Mouse (Mus musculus): ENCODE results near the gene Amph. TPM values are rescaled to one million over a fixed set of nuclear protein-coding genes. Genes with fewer than 3 reads are reported as not detected.

The Amph gene
- total and polyA plus RNA-seq, 2 experiments: 0.09 TPM; not detected in 1

DNA sequence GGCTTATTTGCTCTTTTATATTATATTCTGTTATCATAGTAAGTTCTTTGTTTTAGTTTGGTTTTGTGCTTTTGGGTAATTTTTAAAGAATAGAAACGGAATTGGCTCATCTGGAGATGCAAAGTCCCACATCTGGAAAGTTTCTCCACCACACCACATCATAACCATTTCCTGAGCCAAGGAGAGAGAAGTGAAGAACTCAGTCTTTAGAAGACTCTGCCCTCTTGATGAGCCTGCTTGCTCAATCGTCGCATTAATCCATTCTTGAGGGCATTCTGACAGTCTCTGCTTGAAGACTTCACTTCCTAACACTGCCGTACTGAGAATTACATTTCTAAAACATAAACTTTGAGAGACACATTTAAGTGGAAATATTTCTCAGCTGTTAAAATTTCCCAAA is 133.9 kb downstream of the Amph start:
- no peaks in the 10 kb centered on the region for H3K27me3 ChIP-seq (ENCODE audit: control insufficient read depth, insufficient read depth, low read length)
- TF ChIP-seq POLR2A (IDR thresholded peaks at IDR 0.05; ENCODE audit: extremely low read depth, insufficient read depth, low read length) (no peak), CTCF (IDR thresholded peaks at IDR 0.05; ENCODE audit: low read depth, low read length) (no peak)
- DNase-seq (ENCODE audit: extremely low read depth, low read depth, low spot score): no peak
- no peaks in the 10 kb centered on the region for H3K79me2 ChIP-seq (ENCODE audit: control insufficient read depth, insufficient read depth, low read length)
- no peaks in the 10 kb centered on the region for H3K4me1 ChIP-seq (ENCODE audit: control insufficient read depth, insufficient read depth, low read length)
- no peak overlapping the region for H3K4me3 ChIP-seq (ENCODE audit: insufficient read depth, low read depth, low read length)
- no peaks in the 10 kb centered on the region for H3K36me3 ChIP-seq (ENCODE audit: control insufficient read depth, insufficient read depth, low read length)
- 79% methylated on average over 4 of the region's 4 CpGs for WGBS
- no peak overlapping the region for H3K9ac ChIP-seq (ENCODE audit: low read depth, low read length)
- H3K27ac ChIP-seq (replicated peaks; ENCODE audit: insufficient read depth, low read depth, low read length): no peak overlapping the region

DNA sequence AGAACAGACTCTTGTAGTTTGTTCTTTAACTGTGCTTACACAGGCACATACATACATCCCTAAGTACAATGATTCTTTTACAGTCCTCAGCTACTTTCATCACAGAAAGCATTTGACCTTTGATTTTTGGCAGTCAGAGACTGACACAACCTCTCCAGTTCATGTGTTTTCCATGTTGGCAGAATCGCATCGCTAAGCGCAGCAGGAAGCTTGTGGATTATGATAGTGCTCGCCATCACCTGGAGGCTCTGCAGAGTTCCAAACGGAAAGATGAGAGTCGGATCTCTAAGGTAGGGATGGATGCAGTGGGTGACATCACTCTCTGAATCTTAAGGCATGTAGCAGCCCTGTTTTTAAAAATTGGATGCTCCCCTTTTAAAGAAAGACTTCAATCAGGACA is 146.6 kb downstream of the Amph start:
- Histone ChIP-seq H3K36me3 (ENCODE audit: control insufficient read depth, insufficient read depth, low read length) (no peaks in the 10 kb centered on the region), H3K4me3 (ENCODE audit: insufficient read depth, low read depth, low read length) (no peak overlapping the region), H3K4me1 (ENCODE audit: control insufficient read depth, insufficient read depth, low read length) (no peaks in the 10 kb centered on the region), H3K27ac (replicated peaks; ENCODE audit: insufficient read depth, low read depth, low read length) (no peak overlapping the region), H3K79me2 (ENCODE audit: control insufficient read depth, insufficient read depth, low read length) (no peaks in the 10 kb centered on the region), H3K27me3 (ENCODE audit: control insufficient read depth, insufficient read depth, low read length) (no peaks in the 10 kb centered on the region), H3K9ac (ENCODE audit: low read depth, low read length) (no peak overlapping the region)
- TF ChIP-seq POLR2A (IDR thresholded peaks at IDR 0.05; ENCODE audit: extremely low read depth, insufficient read depth, low read length) (no peak), CTCF (IDR thresholded peaks at IDR 0.05; ENCODE audit: low read depth, low read length) (no peak)
- DNase-seq (ENCODE audit: extremely low read depth, low read depth, low spot score): no peak
- WGBS: 87% methylated on average over 6 of the region's 6 CpGs

DNA sequence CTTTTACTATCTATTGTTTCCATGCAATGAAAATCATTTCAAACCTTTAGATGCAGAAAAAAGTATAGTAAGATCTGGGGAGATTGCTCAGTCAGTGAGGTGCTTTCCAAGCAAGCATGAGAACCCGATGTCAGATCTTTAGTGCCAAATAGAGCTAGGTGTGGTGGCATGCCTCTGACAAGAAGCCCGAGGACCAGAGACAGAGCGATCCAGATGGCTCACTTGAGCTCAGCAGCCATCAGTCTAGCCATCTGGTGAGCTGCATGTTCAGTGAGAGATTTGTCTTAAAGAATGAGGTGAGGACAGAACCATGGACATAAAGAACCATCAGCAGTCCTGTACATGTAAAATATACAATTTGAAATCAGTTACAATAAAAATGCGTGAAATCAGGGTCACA is 149.1 kb downstream of the Amph start:
- DNase-seq (ENCODE audit: extremely low read depth, low read depth, low spot score): no peak
- Histone ChIP-seq H3K9ac (ENCODE audit: low read depth, low read length) (no peak overlapping the region), H3K27me3 (ENCODE audit: control insufficient read depth, insufficient read depth, low read length) (no peaks in the 10 kb centered on the region), H3K4me3 (ENCODE audit: insufficient read depth, low read depth, low read length) (no peak overlapping the region), H3K4me1 (ENCODE audit: control insufficient read depth, insufficient read depth, low read length) (no peaks in the 10 kb centered on the region), H3K36me3 (ENCODE audit: control insufficient read depth, insufficient read depth, low read length) (no peaks in the 10 kb centered on the region), H3K27ac (replicated peaks; ENCODE audit: insufficient read depth, low read depth, low read length) (no peak overlapping the region), H3K79me2 (ENCODE audit: control insufficient read depth, insufficient read depth, low read length) (no peaks in the 10 kb centered on the region)
- no peak for TF ChIP-seq CTCF (IDR thresholded peaks at IDR 0.05; ENCODE audit: low read depth, low read length)
- no peak for TF ChIP-seq POLR2A (IDR thresholded peaks at IDR 0.05; ENCODE audit: extremely low read depth, insufficient read depth, low read length)
- WGBS: 83% methylated on average over 4 of the region's 4 CpGs

DNA sequence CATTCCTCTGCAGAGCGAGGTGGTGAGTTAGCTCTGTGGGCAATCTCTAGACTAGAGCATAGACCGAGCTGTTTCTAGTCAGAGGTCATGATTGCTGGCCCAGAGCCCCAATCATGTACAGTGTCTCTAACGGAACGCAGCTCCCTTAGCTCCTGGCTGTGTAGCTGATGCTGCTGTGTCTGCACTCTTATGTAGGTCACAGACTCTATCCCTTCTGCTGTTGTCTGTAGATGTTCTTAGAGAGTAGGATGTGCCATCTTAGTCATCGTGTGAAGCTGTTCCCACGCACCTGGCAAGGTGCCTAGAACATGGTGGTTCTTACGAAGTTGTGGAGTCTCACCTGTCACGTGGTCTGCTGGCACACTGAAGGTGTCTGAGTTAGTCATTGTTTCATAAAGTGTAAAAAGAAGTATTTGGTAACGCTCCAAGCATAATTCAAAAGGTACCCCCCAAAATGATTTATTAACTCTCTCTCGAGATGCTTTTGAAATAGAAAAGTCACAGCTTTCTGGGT is 153.9 kb downstream of the Amph start:
- Histone ChIP-seq H3K4me3 (ENCODE audit: insufficient read depth, low read depth, low read length) (no peak overlapping the region), H3K36me3 (ENCODE audit: control insufficient read depth, insufficient read depth, low read length) (no peaks in the 10 kb centered on the region), H3K9ac (ENCODE audit: low read depth, low read length) (no peak overlapping the region), H3K27ac (replicated peaks; ENCODE audit: insufficient read depth, low read depth, low read length) (no peak overlapping the region), H3K4me1 (ENCODE audit: control insufficient read depth, insufficient read depth, low read length) (no peaks in the 10 kb centered on the region), H3K79me2 (ENCODE audit: control insufficient read depth, insufficient read depth, low read length) (no peaks in the 10 kb centered on the region), H3K27me3 (ENCODE audit: control insufficient read depth, insufficient read depth, low read length) (no peaks in the 10 kb centered on the region)
- WGBS: 84% methylated on average over 10 of the region's 10 CpGs
- TF ChIP-seq POLR2A (IDR thresholded peaks at IDR 0.05; ENCODE audit: extremely low read depth, insufficient read depth, low read length) (no peak), CTCF (IDR thresholded peaks at IDR 0.05; ENCODE audit: low read depth, low read length) (no peak)
- no peak for DNase-seq (ENCODE audit: extremely low read depth, low read depth, low spot score)

DNA sequence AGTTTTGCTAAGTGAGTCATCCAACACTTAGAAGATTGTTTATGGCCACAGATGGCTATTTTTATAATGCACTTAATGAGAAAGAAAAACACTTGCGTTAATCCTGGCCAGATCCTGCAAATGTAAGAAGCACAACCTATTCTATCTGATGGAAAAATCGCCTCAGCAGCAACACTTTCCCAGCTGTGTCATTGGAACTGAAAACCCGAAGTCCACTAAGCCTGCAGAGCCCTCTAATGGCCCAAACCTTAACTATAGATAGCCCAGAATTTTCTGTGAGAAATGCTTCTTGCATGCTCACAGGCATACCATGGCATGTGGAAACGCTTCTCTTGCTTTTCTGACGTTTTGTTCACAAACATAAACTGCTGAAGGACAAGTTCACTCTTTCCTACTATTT is 158.4 kb downstream of the Amph start:
- no peak for DNase-seq (ENCODE audit: extremely low read depth, low read depth, low spot score)
- Histone ChIP-seq H3K27ac (replicated peaks; ENCODE audit: insufficient read depth, low read depth, low read length) (no peak overlapping the region), H3K79me2 (ENCODE audit: control insufficient read depth, insufficient read depth, low read length) (no peaks in the 10 kb centered on the region), H3K4me3 (ENCODE audit: insufficient read depth, low read depth, low read length) (no peak overlapping the region), H3K36me3 (ENCODE audit: control insufficient read depth, insufficient read depth, low read length) (no peaks in the 10 kb centered on the region), H3K9ac (ENCODE audit: low read depth, low read length) (no peak overlapping the region), H3K4me1 (ENCODE audit: control insufficient read depth, insufficient read depth, low read length) (no peaks in the 10 kb centered on the region), H3K27me3 (ENCODE audit: control insufficient read depth, insufficient read depth, low read length) (no peaks in the 10 kb centered on the region)
- TF ChIP-seq POLR2A (IDR thresholded peaks at IDR 0.05; ENCODE audit: extremely low read depth, insufficient read depth, low read length) (no peak), CTCF (IDR thresholded peaks at IDR 0.05; ENCODE audit: low read depth, low read length) (no peak)
- 50% methylated on average over 5 of the region's 5 CpGs for WGBS

DNA sequence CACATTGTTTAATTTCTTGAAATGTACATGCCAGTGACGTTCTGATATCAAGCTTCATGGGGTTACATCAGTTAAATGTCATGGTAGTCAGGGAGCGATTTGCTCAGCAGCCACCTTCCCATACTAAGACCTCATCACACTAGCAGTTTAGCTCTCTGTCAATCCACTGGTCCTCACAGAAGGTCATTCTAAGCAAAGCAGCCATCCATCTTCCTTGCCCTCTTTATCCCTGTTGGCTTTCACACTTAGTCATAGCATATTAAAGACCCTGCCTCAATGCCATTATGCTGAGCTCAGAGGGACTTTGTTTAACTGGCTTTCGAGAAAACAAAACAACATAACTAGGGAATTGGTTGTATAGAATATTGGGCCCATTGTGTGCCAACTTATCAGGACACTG is 161.3 kb downstream of the Amph start:
- no peaks in the 10 kb centered on the region for H3K4me1 ChIP-seq (ENCODE audit: control insufficient read depth, insufficient read depth, low read length)
- no peaks in the 10 kb centered on the region for H3K36me3 ChIP-seq (ENCODE audit: control insufficient read depth, insufficient read depth, low read length)
- TF ChIP-seq CTCF (IDR thresholded peaks at IDR 0.05; ENCODE audit: low read depth, low read length) (no peak), POLR2A (IDR thresholded peaks at IDR 0.05; ENCODE audit: extremely low read depth, insufficient read depth, low read length) (no peak)
- H3K9ac ChIP-seq (ENCODE audit: low read depth, low read length): no peak overlapping the region
- WGBS: 52% methylated on average over 3 of the region's 3 CpGs
- no peak for DNase-seq (ENCODE audit: extremely low read depth, low read depth, low spot score)
- no peaks in the 10 kb centered on the region for H3K79me2 ChIP-seq (ENCODE audit: control insufficient read depth, insufficient read depth, low read length)
- H3K4me3 ChIP-seq (ENCODE audit: insufficient read depth, low read depth, low read length): no peak overlapping the region
- H3K27ac ChIP-seq (replicated peaks; ENCODE audit: insufficient read depth, low read depth, low read length): no peak overlapping the region
- H3K27me3 ChIP-seq (ENCODE audit: control insufficient read depth, insufficient read depth, low read length): no peaks in the 10 kb centered on the region
